Mouse (Mus musculus) CD4-positive, CD25-positive, alpha-beta regulatory T cell, adult 2 months (primary cell): ENCODE results near the gene Tmigd1.
"Not testable (repeated sequence)": the region's sequence is repeated elsewhere in the genome, so short reads cannot be mapped to it uniquely, and the experiment has no call there.

Experiments
- DNase-seq: peaks from one replicate; pipeline ENCODE4 v3.0.0-alpha.2; 2012; ENCODE audit warnings: low read depth, low spot score

Gene Tmigd1

GRCm38 (mm10) chr11:76898751-76899150 lies 3.2 kb upstream of the Tmigd1 start:
- no peak for DNase-seq

- DNase-seq = no peak
These were observed 1.9 kb upstream of the Tmigd1 start for GRCm38 (mm10) chr11:76899758-76900738.

GRCm38 (mm10) chr11:76904340-76904739 lies 2.4 kb downstream of the Tmigd1 start:
- no peak for DNase-seq

- DNase-seq = no peak
These were observed 6.7 kb downstream of the Tmigd1 start for GRCm38 (mm10) chr11:76908651-76909050.

- no peak for DNase-seq
These were observed 9.5 kb downstream of the Tmigd1 start for GRCm38 (mm10) chr11:76911325-76912054.

GRCm38 (mm10) chr11:76912055-76912395 lies 10.1 kb downstream of the Tmigd1 start:
- DNase-seq = no peak

GRCm38 (mm10) chr11:76914366-76914765 lies 12.4 kb downstream of the Tmigd1 start:
- DNase-seq = no peak

- DNase-seq = no peak
These were observed 14.7 kb downstream of the Tmigd1 start for GRCm38 (mm10) chr11:76916539-76917229.

GRCm38 (mm10) chr11:76917230-76917548 lies 15.2 kb downstream of the Tmigd1 start:
- DNase-seq = no peak

- no peak for DNase-seq
These were observed 18.6 kb downstream of the Tmigd1 start for GRCm38 (mm10) chr11:76920607-76921006.

GRCm38 (mm10) chr11:76924759-76925236 lies 22.8 kb downstream of the Tmigd1 start, which contains the start of gene Blmh:
Blmh (plus strand) TSS chr11:76924809.
- no peak for DNase-seq

- DNase-seq = not testable (repeated sequence)
These were observed 26.6 kb downstream of the Tmigd1 start for GRCm38 (mm10) chr11:76928586-76928985.

GRCm38 (mm10) chr11:76933209-76933608 lies 31.2 kb downstream of the Tmigd1 start:
- DNase-seq = peak; percentile 37

GRCm38 (mm10) chr11:76936578-76936977 lies 34.6 kb downstream of the Tmigd1 start:
- no peak for DNase-seq

- no peak for DNase-seq
These were observed 42.9 kb downstream of the Tmigd1 start for GRCm38 (mm10) chr11:76944839-76945238.

- DNase-seq = peak; percentile 85
These were observed 43.6 kb downstream of the Tmigd1 start for GRCm38 (mm10) chr11:76945386-76946202.

GRCm38 (mm10) chr11:76946203-76946585 lies 44.2 kb downstream of the Tmigd1 start:
- peak; percentile 5 for DNase-seq

GRCm38 (mm10) chr11:76953536-76953935 lies 51.6 kb downstream of the Tmigd1 start:
- no peak for DNase-seq

- no peak for DNase-seq
These were observed 63.7 kb downstream of the Tmigd1 start for GRCm38 (mm10) chr11:76965703-76966102.
